ENCODE assay signal across 22 mouse cellular contexts in the genomic region with DNA sequence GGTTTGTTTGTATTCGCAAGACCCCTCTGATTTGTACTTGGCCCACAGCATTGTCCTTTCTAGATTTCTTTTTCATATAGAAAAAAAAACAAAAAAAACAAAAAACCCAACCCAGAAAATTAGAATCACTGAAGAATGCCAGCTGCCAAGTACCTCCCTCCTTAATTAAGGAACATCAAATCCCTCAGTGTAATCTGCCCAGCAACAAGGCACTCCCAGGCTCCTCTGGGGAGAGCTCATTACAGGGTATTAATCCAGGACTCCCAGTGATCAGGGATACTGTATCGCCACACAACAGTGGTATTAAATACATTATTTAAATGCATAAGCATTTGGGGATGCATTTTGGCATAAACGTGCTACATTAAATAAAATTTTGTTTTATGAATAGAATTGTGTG.
DNase-seq lines count a peak whose midpoint lies in the region; ATAC-seq and TF ChIP-seq lines count a peak whose summit lies in the region.
"Had no signal": no experiment of that assay in that cellular context is flagged by ENCODE, and none has a peak within 500 bp of the region (broad histone marks: within the 10 kb centered on the region; RNA-seq: fewer than 3 reads in every experiment).

No protein-coding gene starts in this region.

- DNase-seq in forebrain, embryonic 11.5 days (ENCODE audit: low spot score): no peak
- no peak for DNase-seq in forebrain, postnatal 0 days
- DNase-seq in midbrain, embryonic 10.5 days (ENCODE audit: low spot score): no peak
- no peak for DNase-seq in midbrain, postnatal 0 days (ENCODE audit: low spot score)
- DNase-seq: adrenal gland, adult 8-10 months; cerebellum, adult 9-10 months; gastrocnemius, postnatal 36 days; heart, adult 2 months; heart, postnatal 36 days; kidney, adult 9 months; kidney, postnatal 14 days; liver, postnatal 0 days; right cerebral cortex, adult 18-20 months; thymus, postnatal 25 days had no signal

- H3K4me3 ChIP-seq in forebrain, embryonic 11.5 days (ENCODE audit: low read depth, low read length): no peak overlapping the region
- H3K4me3 ChIP-seq in forebrain, postnatal 0 days (ENCODE audit: low read depth, low read length): no peak overlapping the region
- no peak overlapping the region for H3K4me3 ChIP-seq in midbrain, embryonic 10.5 days
- H3K4me3 ChIP-seq in midbrain, postnatal 0 days (ENCODE audit: low read depth, low read length): no peak overlapping the region
- H3K4me3 ChIP-seq in midbrain, embryonic 16.5 days (ENCODE audit: low read depth, low read length): no peak overlapping the region
- no peak overlapping the region for H3K4me3 ChIP-seq in liver, embryonic 12.5 days
- H3K4me3 ChIP-seq: heart, adult 2 months; stomach, embryonic 15.5 days had no signal

- H3K4me1 ChIP-seq in forebrain, embryonic 11.5 days (replicated peaks; ENCODE audit: control insufficient read depth, insufficient read depth, low read length): peaks cover 14% of the 10 kb centered on the region; the same call in 1 of the 2 replicates
- no peaks in the 10 kb centered on the region for H3K4me1 ChIP-seq in forebrain, postnatal 0 days (ENCODE audit: insufficient read depth)
- H3K4me1 ChIP-seq in midbrain, embryonic 10.5 days: peaks cover 59% of the 10 kb centered on the region
- H3K4me1 ChIP-seq in midbrain, postnatal 0 days (ENCODE audit: insufficient read depth, low read length): peaks cover 6% of the 10 kb centered on the region; the same call in 1 of the 2 replicates
- H3K4me1 ChIP-seq in midbrain, embryonic 16.5 days (ENCODE audit: control insufficient read depth, insufficient read depth, low read length): peaks cover 23% of the 10 kb centered on the region
- no peaks in the 10 kb centered on the region for H3K4me1 ChIP-seq in liver, embryonic 12.5 days
- H3K4me1 ChIP-seq: stomach, embryonic 15.5 days had no signal

- no peaks in the 10 kb centered on the region; the same call in 1 of the 2 replicates for H3K27me3 ChIP-seq in forebrain, embryonic 11.5 days (ENCODE audit: control insufficient read depth, insufficient read depth, low read length)
- no peaks in the 10 kb centered on the region for H3K27me3 ChIP-seq in forebrain, postnatal 0 days (ENCODE audit: insufficient read depth, low read length)
- H3K27me3 ChIP-seq in midbrain, embryonic 10.5 days (ENCODE audit: low read depth, poor library complexity, severe bottlenecking): peaks cover 16% of the 10 kb centered on the region; the same call in 1 of the 2 replicates
- H3K27me3 ChIP-seq in midbrain, postnatal 0 days (ENCODE audit: insufficient read depth, low read length): no peaks in the 10 kb centered on the region
- no peaks in the 10 kb centered on the region for H3K27me3 ChIP-seq in midbrain, embryonic 16.5 days (ENCODE audit: control insufficient read depth, insufficient read depth, low read depth, low read length)
- H3K27me3 ChIP-seq in liver, embryonic 12.5 days (replicated peaks): no peaks in the 10 kb centered on the region
- H3K27me3 ChIP-seq: stomach, embryonic 15.5 days had no signal

- TF ChIP-seq CTCF in forebrain, postnatal 0 days (IDR thresholded peaks at IDR 0.05; ENCODE audit: low read depth): no peak
- TF ChIP-seq CTCF in midbrain, postnatal 0 days (IDR thresholded peaks at IDR 0.05): no peak

- H3K36me3 ChIP-seq in forebrain, embryonic 11.5 days (ENCODE audit: control insufficient read depth, insufficient read depth, low read length): no peaks in the 10 kb centered on the region
- no peaks in the 10 kb centered on the region for H3K36me3 ChIP-seq in forebrain, postnatal 0 days (ENCODE audit: insufficient read depth)
- H3K36me3 ChIP-seq in midbrain, embryonic 10.5 days: no peaks in the 10 kb centered on the region
- no peaks in the 10 kb centered on the region for H3K36me3 ChIP-seq in midbrain, postnatal 0 days (ENCODE audit: insufficient read depth, low read length)
- no peaks in the 10 kb centered on the region for H3K36me3 ChIP-seq in midbrain, embryonic 16.5 days (ENCODE audit: control insufficient read depth, insufficient read depth, low read length)
- H3K36me3 ChIP-seq in liver, embryonic 12.5 days: no peaks in the 10 kb centered on the region
- H3K36me3 ChIP-seq: stomach, embryonic 15.5 days had no signal

- peak; percentile 56; the same call in 1 of the 2 replicates for ATAC-seq in forebrain, embryonic 11.5 days (replicated peaks; ENCODE audit: low FRiP score)
- ATAC-seq in forebrain, postnatal 0 days: no peak
- ATAC-seq in midbrain, postnatal 0 days (ENCODE audit: low FRiP score): no peak
- no peak for ATAC-seq in midbrain, embryonic 16.5 days
- no peak for ATAC-seq in liver, embryonic 12.5 days
- ATAC-seq in cerebellum, adult (ENCODE audit: insufficient number of reproducible peaks, low FRiP score, low TSS enrichment): no peak
- ATAC-seq: activated CD4-positive, CD25-positive, alpha-beta regulatory T cell, adult 4 months; intestine, embryonic 16.5 days; liver, postnatal 0 days; lung, postnatal 0 days had no signal

- H3K9ac ChIP-seq in forebrain, embryonic 11.5 days (ENCODE audit: low read length): no peak overlapping the region
- H3K9ac ChIP-seq in forebrain, postnatal 0 days: no peak overlapping the region
- no peak overlapping the region for H3K9ac ChIP-seq in midbrain, postnatal 0 days (replicated peaks; ENCODE audit: low read length, poor library complexity, severe bottlenecking)
- no peak overlapping the region for H3K9ac ChIP-seq in midbrain, embryonic 16.5 days (ENCODE audit: low read depth, low read length)
- H3K9ac ChIP-seq in liver, embryonic 12.5 days: no peak overlapping the region
- H3K9ac ChIP-seq: liver, postnatal 0 days; stomach, embryonic 15.5 days had no signal

- H3K27ac ChIP-seq in forebrain, embryonic 11.5 days (ENCODE audit: low read depth, low read length): no peak overlapping the region
- no peak overlapping the region for H3K27ac ChIP-seq in forebrain, postnatal 0 days (ENCODE audit: low read depth, low read length)
- H3K27ac ChIP-seq in midbrain, embryonic 10.5 days (replicated peaks): peak overlapping the region; percentile 60
- no peak overlapping the region for H3K27ac ChIP-seq in midbrain, postnatal 0 days (ENCODE audit: low read depth, low read length)
- H3K27ac ChIP-seq in midbrain, embryonic 16.5 days (ENCODE audit: low read length): peak overlapping the region; percentile 26; the same call in 1 of the 2 replicates
- H3K27ac ChIP-seq in liver, embryonic 12.5 days: no peak overlapping the region
- H3K27ac ChIP-seq: heart, adult 2 months; hindbrain, postnatal 0 days; stomach, embryonic 15.5 days had no signal

- 70% methylated on average over 3 of the region's 3 CpGs for WGBS in forebrain, embryonic 11.5 days
- 53% methylated on average over 3 of the region's 3 CpGs for WGBS in forebrain, postnatal 0 days
- WGBS in midbrain, embryonic 10.5 days: 73% methylated on average over 3 of the region's 3 CpGs
- WGBS in midbrain, postnatal 0 days: 59% methylated on average over 3 of the region's 3 CpGs
- WGBS in midbrain, embryonic 16.5 days: 44% methylated on average over 3 of the region's 3 CpGs
- 77% methylated on average over 3 of the region's 3 CpGs for WGBS in liver, embryonic 12.5 days (ENCODE audit: insufficient replicate concordance)

- H3K9me3 ChIP-seq in forebrain, embryonic 11.5 days (ENCODE audit: control insufficient read depth, low read length): no peaks in the 10 kb centered on the region
- H3K9me3 ChIP-seq in forebrain, postnatal 0 days (ENCODE audit: low read length): no peaks in the 10 kb centered on the region
- H3K9me3 ChIP-seq in midbrain, embryonic 10.5 days (replicated peaks): no peaks in the 10 kb centered on the region
- H3K9me3 ChIP-seq in midbrain, postnatal 0 days (ENCODE audit: low read length): no peaks in the 10 kb centered on the region
- no peaks in the 10 kb centered on the region for H3K9me3 ChIP-seq in midbrain, embryonic 16.5 days (replicated peaks; ENCODE audit: control insufficient read depth, low read length, poor library complexity, severe bottlenecking)
- no peaks in the 10 kb centered on the region for H3K9me3 ChIP-seq in liver, embryonic 12.5 days (replicated peaks)
- H3K9me3 ChIP-seq: stomach, embryonic 15.5 days had no signal

- no peak overlapping the region for H3K4me2 ChIP-seq in forebrain, embryonic 11.5 days (ENCODE audit: low read depth, low read length, severe bottlenecking)
- no peak overlapping the region for H3K4me2 ChIP-seq in forebrain, postnatal 0 days (ENCODE audit: low read depth)
- H3K4me2 ChIP-seq in midbrain, postnatal 0 days (ENCODE audit: low read depth, low read length, poor library complexity, severe bottlenecking): no peak overlapping the region
- peak overlapping the region; percentile 6; the same call in 1 of the 2 replicates for H3K4me2 ChIP-seq in midbrain, embryonic 16.5 days (ENCODE audit: low read length)
- no peak overlapping the region for H3K4me2 ChIP-seq in liver, embryonic 12.5 days
- H3K4me2 ChIP-seq: stomach, embryonic 15.5 days had no signal

Comparison
In these comparisons a context has a peak if more than half of its experiments do, and no peak if none do; other contexts are left out.
1. H3K27ac ChIP-seq: peak in midbrain, embryonic 10.5 days (single experiment) and midbrain, embryonic 16.5 days (single experiment); none in forebrain, embryonic 11.5 days (single experiment), forebrain, postnatal 0 days (single experiment), midbrain, postnatal 0 days (single experiment) and liver, embryonic 12.5 days (single experiment).